Mouse (Mus musculus): ENCODE results near the gene Arid1a.

GRCm38 (mm10) chr4:133719791-133720190, 36.8 kb downstream of the Arid1a start:
- TF ChIP-seq GATA1 (IDR thresholded peaks at IDR 0.05; ENCODE audit: borderline replicate concordance, low read length), result no peak
- no peak for TF ChIP-seq FLI1 (IDR thresholded peaks at IDR 0.05; ENCODE audit: low read length)

Data from megakaryocyte, embryonic 14.5 days (primary cell).